Mouse (Mus musculus) forebrain, embryonic 12.5 days (tissue): ENCODE measurements around the gene Snx6. TPM values are rescaled to one million over a fixed set of nuclear protein-coding genes. Genes with fewer than 3 reads are reported as not detected.
A peak's percentile ranks its signal among the peaks of the same experiment; 100 is the strongest.
"Not testable (repeated sequence)": the region's sequence is repeated elsewhere in the genome, so short reads cannot be mapped to it uniquely, and the experiment has no call there.

Experiments used
- ATAC-seq: fragments of 200-750 bp; cut with Nextera tagmentation; 2 replicates; pipeline ENCODE4 v1.8.0; 2017; ENCODE audit warnings: moderate TSS enrichment; ENCODE audit not compliant: low FRiP score
- H3K27ac ChIP-seq: fragments of 300-500 bp; sonication (generic); 2 replicates; pipeline ENCODE4 v1.5.1; 2016; ENCODE audit warnings: mild to moderate bottlenecking
- H3K27me3 ChIP-seq: fragments of 300-500 bp; sonication (generic); 2 replicates; pipeline ENCODE4 v1.6.1; 2016; ENCODE audit warnings: mild to moderate bottlenecking
- H3K36me3 ChIP-seq: fragments of 300-500 bp; sonication (generic); replicated peaks from 2 replicates; pipeline ENCODE4 v1.6.1; 2016; ENCODE audit warnings: mild to moderate bottlenecking
- H3K4me1 ChIP-seq: fragments of 300-500 bp; sonication (generic); 2 replicates; pipeline ENCODE4 v1.6.1; 2016
- H3K4me2 ChIP-seq: fragments of 300-500 bp; sonication (generic); 2 replicates; pipeline ENCODE4 v1.6.1; 2016; ENCODE audit warnings: mild to moderate bottlenecking, moderate library complexity
- H3K4me3 ChIP-seq: fragments of 300-500 bp; sonication (generic); replicated peaks from 2 replicates; pipeline ENCODE4 v1.5.1; 2016; ENCODE audit warnings: mild to moderate bottlenecking
- H3K9ac ChIP-seq: fragments of 300-500 bp; sonication (generic); 2 replicates; pipeline ENCODE4 v1.6.1; 2016; ENCODE audit warnings: mild to moderate bottlenecking
- H3K9me3 ChIP-seq: fragments of 300-500 bp; sonication (generic); 2 replicates; pipeline ENCODE4 v1.6.1; 2016
- WGBS: fragments of 180-500 bp; shearing (Covaris S2); methylation state at CpG from one replicate; pipeline ENCODE4 v1.1.7; 2016; 5-methylcytosine and 5-hydroxymethylcytosine counted together
- polyA plus RNA-seq: library from polyadenylated mRNA; unstranded; fragments of >200 nt; fragmentation: Nextera tagmentation; extraction: Ambion mirVana; gene quantifications from 2 replicates; pipeline ENCODE4 v1.2.1, GENCODE M21; 2016

Gene Snx6
- 197 and 204 TPM in 2 replicates for polyA plus RNA-seq

DNA sequence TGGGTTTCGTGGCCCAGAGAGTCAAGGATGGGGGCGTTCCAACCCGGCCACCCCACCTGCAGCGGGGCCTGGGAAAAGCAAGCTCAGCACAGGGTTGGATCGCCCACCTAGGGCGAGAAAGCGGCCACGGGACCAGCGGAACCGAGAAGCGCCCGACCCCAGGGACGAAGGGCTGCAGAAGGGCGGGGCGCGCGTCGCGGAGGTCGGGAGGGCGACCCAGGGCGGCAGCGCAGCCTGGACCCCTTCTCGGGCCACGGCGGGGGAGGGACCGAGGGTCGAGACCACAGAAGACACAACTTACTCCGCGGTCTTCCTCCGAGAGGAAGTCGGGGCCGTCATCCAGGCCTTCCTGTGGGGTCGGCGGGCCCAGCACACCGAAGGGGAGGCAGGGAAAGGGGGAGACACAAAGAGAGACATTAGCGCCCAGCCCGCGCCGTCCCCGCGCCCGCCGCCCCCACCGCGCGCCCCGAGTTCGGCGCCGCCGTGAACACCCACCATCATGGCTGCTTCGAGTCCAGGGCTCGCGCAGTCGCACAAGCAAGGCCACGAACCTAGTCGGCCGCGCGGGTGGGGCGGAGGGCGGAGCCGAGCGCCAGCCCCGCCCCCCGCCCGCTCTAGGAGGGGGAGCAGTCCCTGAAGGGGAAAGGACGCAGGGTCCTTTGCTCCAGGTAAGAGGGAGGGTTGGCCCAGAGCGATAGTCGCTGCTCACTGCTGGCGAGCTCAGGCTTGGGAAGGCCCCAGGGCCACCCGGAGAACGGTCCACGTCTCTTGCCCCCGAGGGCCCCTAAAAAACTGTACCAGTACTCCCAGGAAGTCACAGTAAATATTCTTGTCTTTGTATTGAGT is at the start of gene Snx6:
Gene Snx6 (minus strand): TSS at position 551 of the 846 bp plus-strand sequence.
- H3K9me3 ChIP-seq: no peaks in the 10 kb centered on the region
- peak within 1 kb of the TSS; percentile 67 for H3K4me2 ChIP-seq
- no peaks in the 10 kb centered on the region for H3K27me3 ChIP-seq
- under 1% methylated on average over 70 of the region's 76 CpGs for WGBS
- peaks cover 23% of the 10 kb centered on the region for H3K4me1 ChIP-seq
- H3K9ac ChIP-seq: peak within 1 kb of the TSS; percentile 97
- no peaks in the 10 kb centered on the region; the same call in 1 of the 2 replicates for H3K36me3 ChIP-seq
- ATAC-seq: peak; percentile 98
- peak within 1 kb of the TSS; percentile 96 for H3K4me3 ChIP-seq
- H3K27ac ChIP-seq: peak within 1 kb of the TSS; percentile 75

- Histone ChIP-seq H3K27me3 (no peaks in the 10 kb centered on the region), H3K36me3 (no peaks in the 10 kb centered on the region), H3K27ac (no peak overlapping the region), H3K4me2 (no peak overlapping the region), H3K9ac (no peak overlapping the region), H3K4me3 (no peak overlapping the region), H3K4me1 (no peaks in the 10 kb centered on the region), H3K9me3 (no peaks in the 10 kb centered on the region)
- no peak for ATAC-seq
Observed at GRCm38 (mm10) chr12:54844415-54844814, 48.9 kb upstream of the Snx6 start.

DNA sequence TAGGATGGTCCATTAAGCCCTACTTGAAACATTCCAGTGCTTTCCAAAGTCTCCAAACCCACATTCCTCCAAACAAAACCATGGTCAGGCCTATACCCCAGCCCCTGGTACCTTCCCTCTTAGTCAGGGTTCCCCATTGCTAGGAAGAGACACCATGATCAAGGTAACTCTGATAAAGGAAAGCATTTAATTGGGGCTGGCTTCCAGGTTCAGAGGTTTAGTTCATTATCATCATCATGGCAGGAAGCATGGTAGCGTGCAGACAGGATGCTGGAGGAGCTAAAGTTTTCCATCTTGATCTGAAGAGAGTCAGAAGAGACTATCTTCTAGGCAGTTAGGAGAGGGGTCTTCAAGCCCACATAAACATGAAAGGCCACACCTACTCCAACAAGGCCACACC is 46.1 kb upstream of the Snx6 start:
- Histone ChIP-seq H3K4me1 (no peaks in the 10 kb centered on the region), H3K4me3 (no peak overlapping the region), H3K9ac (no peak overlapping the region), H3K27ac (no peak overlapping the region), H3K4me2 (no peak overlapping the region), H3K27me3 (no peaks in the 10 kb centered on the region), H3K36me3 (no peaks in the 10 kb centered on the region), H3K9me3 (no peaks in the 10 kb centered on the region)
- 88% methylated on average over 1 of the region's 1 CpGs for WGBS
- ATAC-seq: no peak

DNA sequence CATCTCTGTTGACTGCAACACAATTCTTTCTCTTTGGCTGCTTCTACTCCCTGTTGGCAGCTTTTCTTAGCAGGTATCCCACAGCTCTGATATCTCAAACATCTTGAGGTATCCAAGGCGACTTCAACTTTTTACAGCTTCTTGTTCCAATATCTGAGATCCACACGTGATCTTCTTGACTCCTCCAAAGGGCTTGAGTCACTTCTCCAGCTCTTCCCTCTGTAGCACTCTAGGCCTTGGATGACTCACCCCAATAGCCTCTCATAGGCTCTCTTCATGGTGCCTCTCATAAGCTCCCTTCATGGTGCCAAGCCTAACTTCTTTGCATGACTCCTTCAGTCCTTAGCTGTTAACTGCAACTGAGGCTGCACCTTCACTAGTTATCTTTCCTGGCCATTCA is 44.3 kb upstream of the Snx6 start:
- H3K27ac ChIP-seq: no peak overlapping the region
- H3K27me3 ChIP-seq: no peaks in the 10 kb centered on the region
- no peaks in the 10 kb centered on the region for H3K9me3 ChIP-seq
- H3K9ac ChIP-seq: no peak overlapping the region
- H3K4me2 ChIP-seq: no peak overlapping the region
- H3K4me3 ChIP-seq: no peak overlapping the region
- no peaks in the 10 kb centered on the region for H3K36me3 ChIP-seq
- WGBS: 84% methylated on average over 2 of the region's 2 CpGs
- no peak for ATAC-seq
- peaks cover 6% of the 10 kb centered on the region for H3K4me1 ChIP-seq

DNA sequence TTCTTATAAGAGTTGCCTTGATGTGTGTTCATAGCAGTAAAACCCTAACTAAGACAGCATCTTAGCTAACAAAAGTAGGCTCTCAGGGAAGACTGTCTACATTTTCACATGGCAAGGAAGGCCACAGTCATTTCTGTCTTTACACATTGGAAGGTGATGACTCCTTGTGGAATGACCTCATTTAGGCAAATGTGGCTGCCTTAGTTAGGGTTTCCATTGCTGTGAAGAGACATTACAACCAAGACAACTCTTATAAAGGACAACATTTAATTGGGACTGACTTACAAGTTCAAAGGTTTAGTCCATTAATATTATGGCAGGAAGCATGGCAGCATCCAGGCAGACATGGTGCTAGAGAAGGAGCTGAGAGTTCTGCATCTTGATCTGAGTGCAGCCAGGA is 43.4 kb upstream of the Snx6 start:
- Histone ChIP-seq H3K4me2 (no peak overlapping the region), H3K27me3 (no peaks in the 10 kb centered on the region), H3K4me1 (peaks cover 7% of the 10 kb centered on the region), H3K4me3 (no peak overlapping the region), H3K9ac (no peak overlapping the region), H3K27ac (no peak overlapping the region), H3K36me3 (no peaks in the 10 kb centered on the region), H3K9me3 (no peaks in the 10 kb centered on the region)
- ATAC-seq: no peak

- Histone ChIP-seq H3K4me3 (no peak overlapping the region), H3K4me1 (peaks cover 7% of the 10 kb centered on the region), H3K36me3 (no peaks in the 10 kb centered on the region), H3K4me2 (no peak overlapping the region), H3K9ac (no peak overlapping the region), H3K9me3 (no peaks in the 10 kb centered on the region), H3K27me3 (no peaks in the 10 kb centered on the region), H3K27ac (no peak overlapping the region)
- no peak for ATAC-seq
- WGBS: 81% methylated on average over 17 of the region's 18 CpGs
Observed at GRCm38 (mm10) chr12:54835608-54836570, 40.4 kb upstream of the Snx6 start.

DNA sequence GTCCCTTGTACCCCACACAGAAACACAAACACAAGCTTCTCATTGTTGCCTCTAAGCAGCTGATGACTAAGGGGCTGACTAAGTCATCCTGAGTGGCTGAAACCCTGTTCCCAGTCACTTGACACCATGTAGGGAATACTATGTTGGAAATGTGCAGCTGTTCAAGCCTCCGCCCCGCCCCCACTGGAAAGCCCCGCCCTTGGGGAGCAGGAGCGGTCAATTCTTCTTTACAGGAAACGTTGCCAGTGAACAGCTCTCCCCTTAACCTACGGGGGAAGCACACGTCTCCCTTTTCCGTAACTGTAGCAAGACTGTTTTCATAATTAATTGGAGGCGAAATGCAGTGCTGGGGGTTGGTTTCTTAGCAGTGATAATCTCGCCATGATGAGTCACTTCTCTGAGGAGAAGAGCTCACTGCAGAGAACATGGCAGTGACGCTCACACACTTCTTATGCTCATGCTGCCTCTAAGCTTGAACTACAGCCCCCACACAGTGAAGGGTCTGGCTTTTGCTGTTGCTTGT is 39.5 kb upstream of the Snx6 start:
- Histone ChIP-seq H3K4me3 (peak overlapping the region; percentile 12), H3K9ac (no peak overlapping the region; the same call in 1 of the 2 replicates), H3K9me3 (no peaks in the 10 kb centered on the region), H3K4me2 (peak overlapping the region; percentile 32), H3K27ac (no peak overlapping the region), H3K27me3 (no peaks in the 10 kb centered on the region), H3K36me3 (no peaks in the 10 kb centered on the region), H3K4me1 (peaks cover 7% of the 10 kb centered on the region)
- ATAC-seq: peak; percentile 68
- WGBS: 23% methylated on average over 11 of the region's 11 CpGs

- H3K27me3 ChIP-seq: no peaks in the 10 kb centered on the region
- WGBS: 72% methylated on average over 9 of the region's 9 CpGs
- H3K9ac ChIP-seq: no peak overlapping the region
- H3K9me3 ChIP-seq: no peaks in the 10 kb centered on the region
- peaks cover 7% of the 10 kb centered on the region for H3K4me1 ChIP-seq
- no peak overlapping the region for H3K27ac ChIP-seq
- no peaks in the 10 kb centered on the region for H3K36me3 ChIP-seq
- H3K4me2 ChIP-seq: no peak overlapping the region
- H3K4me3 ChIP-seq: no peak overlapping the region
- ATAC-seq: no peak
Observed at GRCm38 (mm10) chr12:54833856-54834399, 38.4 kb upstream of the Snx6 start.

DNA sequence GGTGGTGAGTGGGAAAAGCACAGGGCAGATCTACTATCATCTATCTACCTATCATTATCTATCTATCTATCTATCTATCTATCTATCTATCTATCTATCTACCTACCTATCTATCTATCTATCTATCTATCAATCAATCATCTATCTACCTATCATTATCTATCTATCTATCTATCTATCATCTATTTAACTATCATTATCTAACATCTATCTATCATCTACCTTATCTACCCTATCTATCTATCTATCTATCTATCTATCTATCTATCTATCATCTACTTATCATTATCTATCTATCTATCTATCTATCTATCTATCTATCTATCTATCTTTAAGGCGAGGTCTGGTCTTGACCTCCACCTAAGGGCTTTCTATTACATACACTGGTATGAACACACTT is 36.4 kb upstream of the Snx6 start:
- ATAC-seq, H3K9me3 ChIP-seq, H3K4me2 ChIP-seq, H3K36me3 ChIP-seq, H3K9ac ChIP-seq, H3K4me1 ChIP-seq, H3K27me3 ChIP-seq, H3K4me3 ChIP-seq, H3K27ac ChIP-seq: not testable (repeated sequence)
- WGBS: 76% methylated on average over 1 of the region's 1 CpGs

DNA sequence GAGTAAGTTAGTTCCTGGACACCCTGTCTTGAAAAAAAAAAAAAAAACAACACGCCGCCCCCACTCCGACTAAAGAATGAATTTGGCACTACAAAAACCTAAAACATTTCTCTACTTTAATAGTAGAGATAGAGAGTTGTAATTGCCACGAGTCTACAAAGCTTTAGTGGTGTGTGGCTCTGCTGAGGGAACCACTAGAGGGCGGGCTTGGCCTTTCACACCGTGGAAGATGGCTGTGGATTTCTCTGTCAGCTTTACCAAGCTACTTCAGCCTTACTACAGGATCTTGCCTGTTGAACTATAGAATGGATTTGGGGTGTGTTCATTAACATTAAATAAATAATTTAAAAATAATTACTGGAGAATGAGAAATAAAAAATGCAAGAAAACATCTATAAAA is 35.1 kb upstream of the Snx6 start:
- H3K9me3 ChIP-seq: no peaks in the 10 kb centered on the region
- no peak overlapping the region for H3K27ac ChIP-seq
- no peak overlapping the region for H3K4me2 ChIP-seq
- H3K36me3 ChIP-seq: no peaks in the 10 kb centered on the region
- peaks cover 7% of the 10 kb centered on the region for H3K4me1 ChIP-seq
- H3K27me3 ChIP-seq: no peaks in the 10 kb centered on the region
- WGBS: 16% methylated on average over 6 of the region's 6 CpGs
- no peak overlapping the region for H3K9ac ChIP-seq
- H3K4me3 ChIP-seq: no peak overlapping the region
- peak; percentile 85 for ATAC-seq

- no peak overlapping the region for H3K4me2 ChIP-seq
- no peak for ATAC-seq
Observed at GRCm38 (mm10) chr12:54829876-54830275, 34.4 kb upstream of the Snx6 start.

DNA sequence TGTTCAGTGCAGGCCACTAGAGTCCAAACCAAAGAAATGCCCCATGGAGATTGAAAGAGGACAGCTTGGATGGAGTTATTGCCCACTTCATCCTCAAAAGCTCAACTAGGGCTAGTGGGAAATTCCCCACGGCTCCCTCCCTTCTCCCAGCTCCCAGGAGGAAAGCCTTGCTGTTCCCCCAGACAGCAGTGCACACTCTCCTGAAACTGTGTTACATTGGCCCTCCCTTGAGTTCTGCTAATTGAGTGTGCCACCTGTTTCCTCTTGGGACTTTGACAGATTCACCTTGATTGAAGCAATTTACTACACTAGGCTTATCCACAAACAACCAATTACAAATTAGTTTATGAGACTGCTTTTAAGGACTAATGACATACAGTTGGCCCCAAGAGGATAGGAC is 32.5 kb upstream of the Snx6 start:
- H3K9me3 ChIP-seq: no peaks in the 10 kb centered on the region
- no peak for ATAC-seq
- no peak overlapping the region for H3K27ac ChIP-seq
- no peaks in the 10 kb centered on the region; the same call in 1 of the 2 replicates for H3K4me1 ChIP-seq
- H3K36me3 ChIP-seq: no peaks in the 10 kb centered on the region
- no peak overlapping the region for H3K4me3 ChIP-seq
- 67% methylated on average over 1 of the region's 1 CpGs for WGBS
- no peak overlapping the region for H3K9ac ChIP-seq
- no peak overlapping the region for H3K4me2 ChIP-seq
- H3K27me3 ChIP-seq: no peaks in the 10 kb centered on the region

More at GRCm38 (mm10) chr12:54829876-54830275, 34.4 kb upstream of the Snx6 start:
- Histone ChIP-seq H3K9me3 (no peaks in the 10 kb centered on the region), H3K27me3 (no peaks in the 10 kb centered on the region), H3K36me3 (no peaks in the 10 kb centered on the region), H3K27ac (no peak overlapping the region), H3K9ac (no peak overlapping the region), H3K4me3 (no peak overlapping the region), H3K4me1 (peaks cover 2% of the 10 kb centered on the region)
- WGBS: 63% methylated on average over 5 of the region's 5 CpGs
